Mouse (Mus musculus): Measurements from ENCODE around the gene Hsph1. TPM values are rescaled to one million over a fixed set of nuclear protein-coding genes. Genes with fewer than 3 reads are reported as not detected.

Gene Hsph1
- total RNA-seq (2022): 100 to 1,000 TPM in 3 of 4 experiments, 10 to 100 TPM in 1; 95.3 to 315 (median 114) TPM

DNA sequence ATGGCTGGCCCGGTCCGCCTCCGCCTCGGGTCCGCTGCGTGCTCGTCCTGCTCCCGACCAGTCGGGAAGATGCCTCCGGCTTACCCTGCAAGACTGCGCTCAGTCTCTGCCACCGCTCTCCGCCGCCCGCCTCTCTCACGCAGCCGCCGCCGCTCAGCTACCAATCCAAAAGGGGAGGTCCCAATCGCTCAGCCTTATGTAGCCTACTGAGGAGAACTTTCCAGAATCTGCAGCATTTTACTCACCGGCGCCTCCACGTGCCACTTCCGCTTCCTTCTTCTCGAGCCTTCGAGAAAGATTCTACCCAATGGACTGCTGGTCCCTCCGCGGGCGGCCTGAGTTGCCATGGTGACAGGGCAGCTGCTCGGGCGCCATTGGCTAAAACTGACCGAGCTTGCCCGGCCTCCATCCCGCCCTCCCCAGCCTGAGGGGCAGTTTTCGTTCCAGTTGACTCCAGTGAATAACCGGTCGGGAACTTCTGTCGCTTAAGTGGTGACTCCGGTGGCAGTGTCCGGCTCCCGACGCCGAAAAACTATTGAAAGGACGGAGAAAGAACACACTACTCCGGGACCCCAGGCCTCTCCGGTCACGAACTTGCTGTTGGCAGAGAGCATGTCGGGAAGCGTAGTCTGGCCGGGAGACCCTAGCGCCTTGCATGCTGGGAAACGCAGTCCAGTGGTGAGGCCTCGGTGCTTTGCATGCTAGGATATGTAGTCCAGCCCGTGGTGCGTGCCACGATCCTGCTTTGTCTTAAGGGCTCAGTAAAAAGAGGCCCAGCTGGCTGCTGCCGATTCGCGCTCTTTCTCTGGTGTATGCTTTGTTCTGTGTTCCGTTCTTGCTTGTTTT lies at the start of gene Hsph1:
Hsph1 (minus strand) TSS at position 302 of the 846 bp plus-strand sequence.
- DNase-seq: peak; percentile 99

DNA sequence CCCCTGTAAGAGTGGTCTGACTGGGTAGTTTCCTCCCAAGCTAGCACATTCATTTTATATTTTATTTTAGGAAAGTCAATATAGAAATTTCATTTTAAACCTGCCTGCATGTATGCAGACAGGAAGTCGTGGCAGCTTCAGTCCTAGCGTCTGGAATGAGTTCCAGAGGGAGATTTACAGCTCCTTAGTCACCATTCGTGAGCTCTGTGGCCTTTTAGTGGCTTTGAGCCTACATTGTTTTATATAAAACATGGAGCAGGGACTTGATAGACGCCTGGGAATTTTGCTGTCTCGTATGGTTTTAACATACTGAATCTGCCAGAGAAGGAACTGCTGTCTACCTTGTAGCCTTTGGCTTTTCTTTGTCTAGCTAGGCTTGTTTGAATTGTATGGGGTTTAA lies 44.8 kb upstream of the Hsph1 start:
- no peak for DNase-seq

DNA sequence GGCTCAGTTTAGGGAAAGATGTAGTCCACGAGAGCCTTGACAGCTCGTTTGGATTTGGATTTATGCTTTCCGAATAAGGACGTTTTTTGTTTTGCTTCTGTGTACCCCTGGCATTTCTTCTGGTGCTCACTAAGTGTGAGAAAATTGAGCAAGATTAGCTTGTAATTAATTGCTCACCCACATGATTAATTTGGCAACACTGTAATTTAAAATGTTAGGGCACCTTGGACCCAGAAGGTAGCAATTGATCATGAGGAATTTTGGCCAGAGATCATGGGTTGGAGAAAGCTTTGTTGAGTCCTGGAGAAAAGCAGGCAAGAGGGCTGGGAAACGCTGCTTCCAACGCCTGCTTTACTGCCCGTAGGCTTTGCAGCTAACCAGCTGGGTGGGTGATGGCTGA lies 43.7 kb upstream of the Hsph1 start:
- no peak for DNase-seq

DNA sequence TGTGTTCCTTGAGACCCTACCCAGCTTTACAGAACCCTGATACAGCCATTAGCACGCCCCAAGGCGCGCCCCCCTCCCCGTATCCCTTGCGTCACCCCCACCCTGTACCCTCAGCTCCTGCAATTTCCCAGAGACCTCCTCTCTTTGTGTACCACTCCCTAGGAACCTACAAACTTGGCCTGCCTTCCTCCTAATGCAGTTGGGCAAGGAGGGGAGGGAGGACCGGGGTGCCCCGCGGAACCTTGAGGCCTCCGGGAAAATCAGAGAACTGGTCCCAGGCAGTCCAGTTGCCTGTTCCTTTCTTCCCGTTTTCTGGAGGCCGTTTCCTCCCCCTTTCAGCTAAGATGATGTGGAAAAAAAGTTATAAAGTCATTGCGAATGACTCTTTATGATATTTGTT lies 43.2 kb upstream of the Hsph1 start:
- no peak for DNase-seq

DNA sequence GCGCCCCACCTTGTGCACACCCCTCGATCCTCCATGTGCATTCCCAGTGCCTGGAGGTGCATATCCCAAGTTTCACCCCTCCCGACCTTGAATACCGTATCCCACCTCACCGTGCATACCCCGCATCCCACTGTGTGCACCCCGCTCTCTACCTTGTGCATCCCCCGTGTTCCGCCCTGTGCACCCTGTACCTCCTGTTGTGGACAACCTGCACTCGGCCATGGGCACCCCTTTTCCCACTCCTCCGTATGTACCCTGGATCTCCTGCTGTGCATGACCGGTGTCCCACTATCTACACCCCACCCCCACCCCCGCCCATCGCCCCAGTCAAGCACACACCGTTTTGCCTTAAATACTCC lies 42.8 kb upstream of the Hsph1 start:
- no peak for DNase-seq

DNA sequence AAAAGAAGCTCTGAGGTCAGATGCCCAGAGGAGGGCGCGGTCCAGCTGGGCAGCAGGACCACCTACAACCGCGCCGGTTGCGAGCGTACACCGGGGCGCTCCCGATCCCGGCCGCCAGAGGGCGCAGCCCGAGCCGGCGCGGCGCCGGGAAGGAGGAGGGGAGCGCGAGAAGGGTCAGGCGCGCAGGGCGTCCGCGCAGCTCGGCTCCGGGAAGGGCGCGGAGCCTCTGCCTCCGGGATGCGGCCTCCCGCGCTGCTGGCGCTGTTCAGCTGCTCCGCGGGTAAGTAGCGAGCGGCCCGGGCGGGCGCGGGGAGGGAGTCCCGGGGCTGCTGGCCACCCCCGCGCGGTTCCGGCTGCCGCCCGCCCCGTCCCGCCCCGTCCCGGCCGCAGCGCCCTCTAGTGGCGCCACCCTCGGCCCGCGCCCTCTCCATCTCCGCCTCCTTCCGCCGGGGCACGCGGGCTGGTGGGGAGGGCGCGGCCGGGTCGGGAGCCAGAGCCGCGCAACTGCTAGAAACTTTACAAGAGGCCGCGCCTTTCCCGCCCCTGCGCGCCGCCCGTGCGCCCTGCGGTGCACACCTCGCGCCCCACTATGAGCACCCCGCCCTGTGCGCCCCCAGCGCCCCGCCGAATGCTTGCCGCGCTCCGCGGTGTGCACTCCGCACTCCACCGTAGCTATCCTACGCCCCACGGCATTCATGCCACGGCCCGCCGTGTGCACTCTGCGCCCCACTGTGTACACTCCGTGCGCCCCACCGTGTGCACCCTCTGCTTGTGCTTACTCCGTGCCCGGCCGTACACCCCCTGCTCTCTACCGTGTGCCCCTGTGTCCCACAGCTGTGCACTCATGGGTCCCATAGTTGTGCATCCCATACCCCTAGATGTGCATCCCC lies 42.2 kb upstream of the Hsph1 start, which contains the start of gene B3glct:
B3glct (plus strand) TSS at position 131 of the 890 bp plus-strand sequence.
- DNase-seq: peak; percentile 58

DNA sequence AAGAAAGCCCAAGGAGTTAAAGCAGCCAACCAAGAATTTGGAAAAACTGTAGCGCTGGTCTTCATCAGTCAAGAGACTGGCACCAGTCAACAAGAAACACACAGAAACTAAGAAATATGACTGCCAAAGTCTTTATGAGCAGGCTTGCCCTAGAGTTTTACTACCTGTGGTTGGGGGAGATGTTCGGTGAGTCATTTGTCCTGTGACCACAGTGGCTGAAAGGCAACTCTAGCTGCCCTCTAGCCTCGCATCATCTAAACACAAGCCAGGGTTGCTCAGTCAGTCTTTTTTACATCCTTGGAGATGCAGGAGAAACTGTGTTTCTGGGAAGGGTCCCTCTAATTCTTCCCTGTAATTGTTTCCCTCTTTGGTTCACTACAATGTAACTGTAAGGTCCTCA lies 41.0 kb upstream of the Hsph1 start:
- DNase-seq: no peak

DNA sequence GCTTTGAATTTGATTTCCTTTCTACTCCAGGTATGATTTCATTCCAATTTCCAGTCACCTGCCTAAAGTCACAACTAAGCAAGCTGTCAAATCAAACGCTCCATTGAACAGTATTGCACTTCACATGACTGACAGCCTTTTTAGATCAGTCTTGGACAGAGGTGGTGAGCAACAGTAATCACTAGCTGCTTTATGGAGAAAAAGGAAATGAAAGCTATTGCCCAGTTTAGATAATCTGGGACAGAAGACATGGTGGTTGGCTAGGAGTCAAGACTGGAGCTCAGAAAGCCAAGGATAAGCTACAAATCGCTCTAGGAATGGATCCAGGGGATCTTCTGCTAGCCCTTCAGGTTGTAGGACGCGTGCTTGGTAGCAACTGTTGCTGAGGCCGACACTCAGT lies 27.2 kb upstream of the Hsph1 start:
- DNase-seq: no peak

DNA sequence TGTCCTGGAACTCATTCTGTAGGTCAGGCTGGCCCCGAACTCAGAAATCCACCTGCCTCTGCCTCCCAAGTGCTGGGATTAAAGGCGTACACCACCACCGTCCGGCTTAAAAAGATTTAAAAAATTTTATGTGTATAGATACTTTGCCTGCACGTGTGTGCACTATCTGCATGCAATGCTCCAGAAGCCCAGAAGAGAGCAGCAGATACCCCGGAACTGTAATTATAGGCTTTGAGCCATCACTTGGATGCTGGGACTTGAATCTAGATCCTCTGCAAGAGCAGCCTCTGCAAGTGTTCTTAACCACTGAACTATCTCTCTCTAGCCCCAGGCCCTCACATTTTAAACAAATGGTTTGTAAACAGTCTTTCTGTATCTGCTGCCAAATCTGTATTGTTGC lies 26.8 kb upstream of the Hsph1 start:
- no peak for DNase-seq

DNA sequence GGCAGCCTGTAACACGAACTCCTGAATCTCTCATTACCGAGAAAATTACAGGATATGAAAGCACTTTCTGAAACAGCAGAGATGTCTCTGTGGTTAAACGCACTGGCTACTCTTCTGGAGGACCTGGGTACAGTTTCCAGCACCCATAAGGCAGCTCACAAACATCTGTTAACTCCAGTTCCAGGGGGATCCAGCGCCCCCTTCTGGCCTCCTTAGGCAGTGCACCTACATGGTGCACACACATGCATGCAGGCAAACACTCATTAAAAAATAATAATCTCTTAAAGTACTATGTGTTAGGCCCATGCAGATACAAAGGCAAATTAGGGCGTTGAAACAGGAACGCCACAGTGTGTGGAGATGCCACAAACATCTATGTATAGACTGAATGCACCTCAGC lies 25.3 kb upstream of the Hsph1 start:
- no peak for DNase-seq

DNA sequence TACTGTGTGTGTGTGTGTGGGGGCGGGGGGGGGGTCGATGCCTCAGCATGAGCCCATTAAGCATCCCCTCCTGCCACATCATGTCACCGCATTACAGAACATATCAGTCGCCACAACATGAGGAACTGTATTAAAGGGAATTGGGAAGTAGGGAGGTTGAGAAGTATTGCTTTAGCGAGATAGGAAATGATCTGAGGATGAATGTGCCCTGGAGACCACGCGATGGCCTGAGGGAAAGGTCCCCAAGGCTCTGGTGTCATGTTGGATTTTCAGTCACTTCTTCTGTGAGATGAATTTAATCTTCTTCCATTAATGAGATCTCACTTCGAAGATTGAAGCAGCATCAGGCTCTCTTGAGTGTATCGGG lies 23.2 kb upstream of the Hsph1 start:
- DNase-seq: no peak

DNA sequence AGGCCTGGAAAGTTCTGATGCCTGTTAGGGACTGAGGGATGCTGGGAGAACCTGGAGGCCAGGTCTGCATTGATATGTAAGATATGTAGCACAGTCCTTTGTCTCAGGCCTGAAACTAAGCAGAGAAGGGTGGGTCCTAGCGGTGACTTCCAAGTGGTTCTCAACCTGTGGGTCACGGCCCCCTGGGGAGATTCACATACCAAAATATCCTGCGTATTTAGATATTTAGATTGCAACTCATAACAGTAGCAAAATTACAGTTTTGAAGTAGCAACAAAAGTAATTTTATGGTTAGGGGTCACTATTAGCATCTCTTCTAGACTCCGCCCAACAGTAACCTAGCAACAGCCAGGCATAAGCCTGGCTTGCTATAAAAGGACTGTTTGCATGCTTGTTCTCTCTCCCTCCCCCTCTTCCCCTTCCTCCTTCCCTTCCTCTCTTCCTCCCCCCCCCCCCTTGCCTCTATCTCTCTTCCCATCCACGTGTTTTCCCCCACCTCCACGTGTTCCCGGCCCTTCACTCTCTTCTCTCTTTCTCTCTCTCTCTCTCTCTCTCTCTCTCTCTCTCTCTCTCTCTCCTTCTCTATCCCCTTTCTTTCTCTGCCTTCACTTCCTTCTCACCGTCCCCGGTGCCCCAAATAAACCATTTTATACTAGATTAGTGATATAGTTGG lies 22.7 kb upstream of the Hsph1 start:
- no peak for DNase-seq

DNA sequence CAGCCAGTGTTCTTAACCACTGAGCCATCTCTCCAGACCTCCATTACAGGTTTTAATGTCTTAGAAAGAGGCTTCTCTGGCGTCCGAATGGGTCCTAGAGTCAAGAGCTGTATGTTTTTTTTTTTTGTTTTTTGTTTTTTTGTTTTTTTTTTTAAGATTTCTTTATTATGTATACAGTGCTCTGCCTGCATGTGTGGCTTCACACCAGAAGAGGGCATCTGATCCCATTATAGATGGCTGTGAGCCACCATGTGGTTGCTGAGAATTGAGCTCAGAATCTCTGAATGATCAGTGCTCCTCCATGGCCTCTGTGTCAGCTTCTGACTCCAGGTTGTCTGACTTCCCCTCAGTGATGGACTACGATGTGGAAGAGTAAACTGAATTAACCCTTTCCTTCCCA lies 21.8 kb upstream of the Hsph1 start:
- no peak for DNase-seq

DNA sequence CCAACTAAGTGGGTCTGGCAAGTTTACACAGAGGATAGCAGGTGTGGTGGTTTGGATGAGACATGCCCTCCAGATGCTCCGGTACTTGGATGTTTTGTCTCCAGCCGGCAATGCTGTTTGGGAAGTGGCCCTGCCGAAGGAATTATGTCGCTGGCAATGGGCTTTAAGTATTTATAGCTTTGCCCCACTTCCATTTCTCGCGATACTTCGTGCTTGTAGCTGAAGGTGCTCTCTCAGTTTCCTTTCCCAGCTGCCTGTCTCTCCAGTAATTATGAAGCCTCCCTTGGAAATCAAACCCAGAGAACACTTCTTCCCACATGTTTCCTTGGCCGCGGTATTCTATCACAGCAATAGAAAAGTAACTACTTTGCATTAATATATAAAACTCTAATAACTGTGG lies 19.5 kb upstream of the Hsph1 start:
- no peak for DNase-seq

DNA sequence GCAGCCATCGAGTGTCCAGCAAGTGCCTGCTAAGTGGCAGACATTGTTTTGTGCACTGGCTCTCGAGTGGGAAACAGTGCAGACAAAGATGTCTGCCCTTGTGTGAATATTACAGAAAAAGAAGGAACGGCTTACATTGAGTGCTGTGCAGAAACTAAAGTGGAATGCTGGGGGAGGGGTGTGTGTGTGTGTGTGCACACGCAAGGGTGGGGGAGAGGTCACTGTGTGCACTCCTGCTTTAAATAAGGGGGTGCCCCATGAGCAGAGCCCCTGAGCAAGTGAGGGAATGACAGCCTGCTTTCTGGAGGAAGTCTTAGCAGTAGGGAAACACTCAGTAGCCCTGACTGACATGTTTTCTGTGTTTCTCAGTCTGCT lies 14.0 kb upstream of the Hsph1 start:
- DNase-seq: no peak

DNA sequence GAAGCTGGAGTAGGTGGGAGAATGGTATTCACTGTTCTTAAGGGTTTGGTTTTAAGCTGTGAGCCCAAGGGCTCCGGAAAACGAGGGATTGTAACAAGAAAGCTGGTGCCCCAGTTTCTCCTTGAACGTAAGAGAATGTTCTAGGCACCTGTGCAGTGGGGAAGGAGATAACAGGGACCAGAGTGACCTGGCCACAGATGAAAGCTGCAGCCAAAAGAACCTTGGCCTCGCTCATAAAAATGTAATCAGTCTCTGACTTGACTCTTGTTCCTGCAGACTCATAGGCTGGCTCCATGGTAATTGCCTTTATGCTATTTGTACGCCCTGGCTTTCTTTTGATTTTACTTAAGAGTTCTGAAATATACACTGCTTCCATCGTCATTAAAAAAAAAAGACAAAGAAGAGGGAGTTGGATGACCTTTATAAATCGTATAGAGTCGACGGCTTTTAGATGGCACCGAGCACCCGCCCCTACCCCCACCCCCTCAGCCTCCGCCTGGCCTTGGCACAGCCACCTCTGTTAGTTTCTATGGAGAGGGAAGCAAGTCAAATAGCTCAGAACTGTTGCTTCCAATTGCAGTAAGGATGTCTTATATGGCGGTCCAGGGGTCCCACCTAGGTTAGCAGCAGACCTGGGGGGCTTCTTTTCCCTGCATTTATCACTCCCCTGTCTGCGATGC lies 13.5 kb upstream of the Hsph1 start:
- peak; percentile 50 for DNase-seq

DNA sequence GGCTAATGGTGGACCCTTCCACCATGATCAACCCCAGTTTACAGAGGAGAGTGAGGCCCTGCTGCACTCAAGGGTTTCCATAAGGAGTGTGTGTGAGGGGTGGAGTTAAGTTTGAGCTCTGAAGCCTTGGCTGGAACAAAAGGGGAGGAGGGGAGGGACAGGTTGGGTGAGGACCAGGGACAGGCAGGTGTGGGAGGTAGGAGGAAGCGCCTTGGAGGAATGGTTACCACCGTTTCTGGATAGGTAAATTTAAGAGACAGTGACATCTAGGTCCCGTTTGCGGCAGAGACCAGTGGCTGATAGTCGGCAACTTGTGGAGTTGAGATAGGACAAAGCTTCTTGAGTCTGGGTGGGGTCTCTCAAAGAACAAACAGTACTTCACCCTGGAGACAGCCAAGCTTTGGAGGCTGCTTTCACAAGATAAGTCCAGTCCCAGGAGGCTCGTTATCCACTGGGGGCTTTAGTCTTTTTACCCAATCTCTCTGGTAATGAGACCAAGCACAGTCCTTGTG lies 12.8 kb upstream of the Hsph1 start:
- no peak for DNase-seq

DNA sequence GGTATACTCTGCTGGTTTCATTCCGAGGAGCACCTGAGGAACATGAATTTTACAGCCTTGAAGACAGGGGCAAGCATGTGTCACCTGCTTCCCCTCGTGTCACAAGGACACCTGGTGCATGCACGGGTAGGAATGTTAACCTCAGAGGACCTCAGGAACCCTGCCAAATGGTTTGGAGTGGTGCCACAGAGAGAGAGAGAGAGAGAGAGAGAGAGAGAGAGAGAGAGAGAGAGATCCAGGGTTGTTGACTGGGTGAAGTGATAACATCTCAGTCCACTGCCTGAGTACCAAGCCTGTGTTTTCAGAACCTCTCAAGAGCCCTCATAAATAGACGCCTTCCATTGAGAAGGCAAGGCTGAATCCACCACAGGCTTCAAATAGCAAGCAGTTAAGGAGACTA lies 12.0 kb upstream of the Hsph1 start:
- no peak for DNase-seq

DNA sequence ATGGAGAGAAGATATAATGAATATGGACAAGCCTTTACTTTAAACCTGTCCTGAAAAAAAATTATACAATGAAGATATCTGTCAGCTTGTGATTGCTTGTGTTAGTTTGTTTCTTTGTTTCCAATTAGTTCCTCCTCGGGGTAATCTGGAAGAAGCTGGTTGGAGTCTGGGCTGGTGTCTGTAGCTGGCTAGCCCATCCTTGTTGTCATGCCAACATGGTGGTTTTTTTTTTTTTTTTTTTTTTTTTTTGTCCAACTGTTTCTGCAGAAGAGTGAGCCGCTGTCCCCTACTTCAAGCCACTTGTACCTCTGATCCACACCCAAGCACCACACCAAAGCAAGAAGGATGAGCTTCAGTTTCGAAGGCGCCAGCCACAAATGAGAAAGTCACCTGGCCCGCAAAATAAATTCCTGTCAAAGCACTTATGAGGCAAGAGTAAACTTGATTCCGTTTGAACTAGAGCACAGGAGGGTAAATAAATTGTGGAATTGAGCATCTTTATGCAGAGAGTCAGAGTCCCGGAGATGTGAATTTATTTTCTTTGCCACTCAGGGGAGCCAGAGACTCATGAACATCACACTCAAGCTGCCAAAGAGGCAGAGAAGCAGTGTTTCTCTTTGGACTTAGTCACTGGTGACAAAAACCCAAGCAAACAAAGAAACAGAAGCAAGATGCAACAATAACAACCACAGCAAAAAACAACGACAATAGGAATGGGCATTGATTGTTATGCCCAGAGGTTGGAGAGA lies 11.4 kb upstream of the Hsph1 start:
- DNase-seq: no peak

DNA sequence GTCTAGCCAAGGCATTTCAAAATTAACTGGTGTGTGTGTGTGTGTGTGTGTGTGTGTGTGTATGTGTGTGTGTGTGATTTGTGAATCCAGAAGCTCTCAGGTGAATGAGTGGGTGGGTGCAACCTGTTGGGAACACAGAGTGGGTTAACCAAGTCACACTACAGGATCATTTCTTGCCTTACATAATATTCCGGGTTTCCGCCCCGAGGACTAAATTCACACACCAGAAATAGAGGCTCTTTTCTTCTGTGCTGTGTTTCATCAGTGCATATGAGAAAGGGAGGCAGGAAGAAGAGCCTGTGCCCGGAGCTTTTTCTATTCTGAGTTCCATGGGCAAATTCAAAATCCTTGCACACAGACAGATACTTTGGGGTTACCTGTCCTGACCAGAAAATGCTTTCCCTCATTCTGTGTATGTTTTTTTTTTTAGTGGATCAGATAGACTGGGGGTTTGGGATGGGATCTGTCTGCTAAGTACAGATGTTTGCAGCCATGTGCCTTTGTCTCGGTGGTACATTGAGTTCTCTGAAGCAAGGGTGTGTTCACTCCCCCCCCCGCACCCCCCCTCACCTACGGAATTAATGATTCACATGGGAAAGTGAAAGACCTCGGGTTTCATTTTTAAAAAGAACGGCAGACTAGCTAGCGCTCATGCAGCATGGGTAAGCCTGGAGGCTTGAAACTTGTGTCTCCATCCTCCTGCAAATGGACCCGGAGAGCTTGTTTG lies 6.8 kb upstream of the Hsph1 start:
- no peak for DNase-seq

DNA sequence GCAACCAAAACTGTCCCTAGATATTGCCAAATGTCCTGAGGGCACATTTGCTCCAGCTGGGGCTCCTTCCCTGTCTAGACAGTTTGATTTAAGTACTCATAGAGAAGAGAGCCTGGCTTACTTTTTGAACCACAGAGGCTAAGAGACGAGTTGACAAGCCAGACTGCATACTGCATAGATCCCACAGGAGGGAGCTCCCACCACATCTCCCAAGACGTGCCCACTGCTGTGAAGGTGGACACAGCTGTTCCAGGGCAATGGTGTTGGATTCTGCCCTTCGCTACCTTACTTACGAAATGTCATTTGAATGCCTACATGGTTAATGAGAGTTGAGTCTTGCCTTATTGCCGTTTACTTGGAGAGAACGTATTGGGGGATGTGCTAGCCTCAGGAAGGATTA lies 6.2 kb upstream of the Hsph1 start:
- no peak for DNase-seq

All from adrenal gland, adult 8-10 months (tissue).